Mouse (Mus musculus) skeletal muscle tissue, adult 2 months (tissue): ENCODE measurements around the gene Zfp948.
"Not testable (repeated sequence)": the region's sequence is repeated elsewhere in the genome, so short reads cannot be mapped to it uniquely, and the experiment has no call there.

ENCODE experiments used
- DNase-seq: peaks from one replicate; pipeline ENCODE4 v3.0.0-alpha.2; 2012; ENCODE audit warnings: low read depth, low spot score

Gene Zfp948

GRCm38 (mm10) chr17:21635758-21636157, 69.0 kb downstream of the Zfp948 start:
- DNase-seq, result not testable (repeated sequence)
